Mouse (Mus musculus) embryo, embryonic 11.5 days (tissue): ENCODE measurements around the gene Rfx3.

Source experiments
- DNase-seq: peaks from one replicate; pipeline ENCODE4 v3.0.0-alpha.2; 2012; ENCODE audit warnings: low read depth, low spot score

The Rfx3 gene

GRCm38 (mm10) chr19:27718931-27719330 is 292.0 kb downstream of the Rfx3 start:
- no peak for DNase-seq

GRCm38 (mm10) chr19:27716274-27716673 is 294.7 kb downstream of the Rfx3 start:
- no peak for DNase-seq
